Mouse (Mus musculus): ENCODE measurements around the gene Clmn.
"Not testable (repeated sequence)": the region's sequence is repeated elsewhere in the genome, so short reads cannot be mapped to it uniquely, and the experiment has no call there.

DNA sequence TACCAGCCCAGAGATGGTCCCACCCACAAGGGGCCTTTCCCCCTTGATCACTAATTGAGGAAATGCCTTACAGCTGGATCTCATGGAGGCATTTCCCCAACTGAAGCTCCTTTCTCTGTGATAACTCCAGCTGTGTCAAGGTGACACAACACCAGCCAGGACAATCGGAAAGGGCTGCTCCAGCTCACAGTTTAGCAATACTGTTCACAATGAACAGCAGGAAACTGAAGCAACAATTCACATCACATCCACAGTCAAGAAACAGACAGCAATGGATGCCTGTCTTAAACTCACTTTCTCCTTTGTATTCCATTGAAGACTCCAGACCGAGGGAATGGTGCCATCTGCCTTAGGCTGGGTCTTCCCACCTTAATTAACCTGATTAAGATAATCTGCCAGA is 138.4 kb downstream of the Clmn start:
- TF ChIP-seq CTCF (IDR thresholded peaks at IDR 0.05; ENCODE audit: low read depth); EP300 (optimal IDR thresholded peaks at IDR 0.05): not testable (repeated sequence)
